Mouse (Mus musculus) embryonic fibroblast, embryonic 13.5 days (primary cell): ENCODE data around the gene Eef1b2.

Source experiments
- CTCF ChIP-seq: IDR thresholded peaks from 2 replicates; pipeline ENCODE4 v1.5.1; 2011; ENCODE audit warnings: mild to moderate bottlenecking, control low read depth, low read length, moderate library complexity, borderline replicate concordance; ENCODE audit not compliant: insufficient read depth
- POLR2A ChIP-seq: IDR thresholded peaks from 2 replicates; pipeline ENCODE4 v1.6.1; 2011; ENCODE audit warnings: low read depth, mild to moderate bottlenecking, control low read depth, low read length, moderate library complexity

DNA sequence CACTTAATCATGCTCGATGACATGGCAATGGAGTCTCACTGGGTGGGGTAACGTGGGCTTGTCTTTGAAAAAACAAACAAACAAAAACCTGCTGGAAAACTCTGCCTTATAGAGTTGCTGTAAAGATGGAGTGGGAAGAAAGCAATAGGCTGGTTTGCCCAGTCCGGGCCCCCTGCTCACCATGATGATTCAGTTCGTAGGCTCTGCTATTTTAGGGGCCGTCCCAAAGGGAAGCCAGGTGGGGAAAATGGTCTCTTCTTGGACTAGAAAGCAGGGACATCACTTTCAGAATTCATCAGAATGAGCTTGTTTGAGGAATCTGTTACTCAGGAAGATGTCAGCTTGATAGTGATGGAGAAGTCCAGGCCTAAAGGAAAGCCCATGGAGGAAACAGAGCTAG is 50.6 kb downstream of the Eef1b2 start:
- TF ChIP-seq POLR2A (no peak), CTCF (no peak)
